In genomic region chr8:77046217-77046616, GRCm38 (mm10) we compare ENCODE assay signal across 11 mouse cellular contexts.
"Had no signal": no experiment of that assay in that cellular context is flagged by ENCODE, and none has a peak within 500 bp of the region (broad histone marks: within the 10 kb centered on the region; RNA-seq: fewer than 3 reads in every experiment).

No protein-coding gene starts in this region.

- H3K4me1 ChIP-seq: limb, embryonic 12.5 days; midbrain, embryonic 13.5 days had no signal

- DNase-seq: kidney, adult 8-10 months; kidney, postnatal 25 days; liver; lung, adult 2 months; lung, postnatal 36 days; thymus, postnatal 4 days had no signal

- H3K9me3 ChIP-seq: limb, embryonic 12.5 days; liver, embryonic 15.5 days; midbrain, embryonic 13.5 days had no signal

- H3K4me3 ChIP-seq: limb, embryonic 12.5 days; liver, embryonic 15.5 days; midbrain, embryonic 13.5 days had no signal

- ATAC-seq: lung, postnatal 0 days; midbrain, embryonic 13.5 days had no signal

- H3K4me2 ChIP-seq: limb, embryonic 12.5 days; liver, embryonic 15.5 days; midbrain, embryonic 13.5 days had no signal

- H3K9ac ChIP-seq: limb, embryonic 12.5 days; liver, embryonic 15.5 days; midbrain, embryonic 13.5 days had no signal

- H3K36me3 ChIP-seq: limb, embryonic 12.5 days; liver, embryonic 15.5 days; midbrain, embryonic 13.5 days had no signal

- H3K27ac ChIP-seq: limb, embryonic 12.5 days; liver, embryonic 15.5 days; midbrain, embryonic 13.5 days; stomach, postnatal 0 days had no signal

- H3K27me3 ChIP-seq: limb, embryonic 12.5 days; liver, embryonic 15.5 days; midbrain, embryonic 13.5 days had no signal
